Mouse (Mus musculus): ENCODE measurements around the gene Sfr1. TPM values are rescaled to one million over a fixed set of nuclear protein-coding genes. Genes with fewer than 3 reads are reported as not detected.

Sfr1 gene
- 67.0 and 85.9 TPM in 2 replicates for total RNA-seq (2014; rRNA removed)
- polyA plus RNA-seq (2015; fragmentation: Nextera tagmentation; extraction: Ambion mirVana), result 211 and 215 TPM in 2 replicates

DNA sequence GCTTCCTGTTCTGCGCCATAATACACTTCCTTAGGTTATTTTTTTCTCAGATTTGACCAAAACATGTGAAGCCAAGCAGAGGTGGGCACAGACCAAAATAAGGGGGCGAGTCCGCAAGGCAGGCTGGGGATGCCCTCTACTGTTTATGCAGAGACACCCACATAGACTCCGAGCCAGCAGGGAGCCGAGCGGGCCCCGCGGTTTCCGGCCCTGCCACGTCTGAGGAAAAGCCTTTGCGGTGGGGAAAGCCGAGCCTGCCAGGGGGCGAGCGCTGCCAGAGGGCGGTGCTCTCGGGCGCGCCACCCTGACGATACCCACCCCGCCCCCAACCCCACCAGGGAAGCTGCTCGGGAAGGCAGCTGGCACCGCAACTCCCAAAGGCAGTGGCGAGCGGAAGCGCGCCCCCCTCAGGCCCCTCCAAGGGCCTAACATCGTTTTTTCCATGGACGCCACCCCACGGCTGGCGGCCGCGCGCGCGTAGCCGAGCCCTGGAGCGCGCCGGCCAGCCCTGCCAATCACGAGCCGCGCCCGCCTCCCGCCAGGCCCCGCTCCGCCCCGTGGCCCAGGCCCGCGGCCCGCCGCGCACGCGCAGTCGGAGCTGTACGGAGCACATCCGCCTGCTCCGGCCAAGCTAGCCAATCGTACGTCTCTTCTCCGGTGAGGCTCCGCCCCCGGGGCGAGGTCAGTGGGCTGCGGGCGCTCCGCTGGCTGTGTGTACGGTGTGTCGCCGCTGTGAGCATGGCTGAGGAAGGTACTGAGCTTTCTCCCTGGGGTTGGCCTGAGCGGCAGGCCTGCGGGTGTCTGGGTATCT is at the start of gene Sfr1:
Gene Sfr1, plus strand, starts transcription at position 612 of the 811 bp plus-strand sequence.
- WGBS, result under 1% methylated on average over 63 of the region's 72 CpGs
- ATAC-seq (peak; percentile 96), DNase-seq (peak; percentile 99)
- Histone ChIP-seq H3K9me3 (ENCODE audit: low read length) (no peaks in the 10 kb centered on the region), H3K27ac (ENCODE audit: low read depth, low read length) (peak within 1 kb of the TSS; percentile 96), H3K9ac (peak within 1 kb of the TSS; percentile 88), H3K36me3 (ENCODE audit: insufficient read depth) (peaks cover 31% of the 10 kb centered on the region), H3K4me3 (ENCODE audit: low read depth, low read length) (peak within 1 kb of the TSS; percentile 73), H3K4me2 (ENCODE audit: low read depth) (peak within 1 kb of the TSS; percentile 79), H3K4me1 (ENCODE audit: insufficient read depth) (peaks cover 1% of the 10 kb centered on the region; the same call in 1 of the 2 replicates), H3K27me3 (ENCODE audit: insufficient read depth, low read length) (no peaks in the 10 kb centered on the region)
- TF ChIP-seq CTCF (IDR thresholded peaks at IDR 0.05; ENCODE audit: low read depth), result peak; percentile 56

DNA sequence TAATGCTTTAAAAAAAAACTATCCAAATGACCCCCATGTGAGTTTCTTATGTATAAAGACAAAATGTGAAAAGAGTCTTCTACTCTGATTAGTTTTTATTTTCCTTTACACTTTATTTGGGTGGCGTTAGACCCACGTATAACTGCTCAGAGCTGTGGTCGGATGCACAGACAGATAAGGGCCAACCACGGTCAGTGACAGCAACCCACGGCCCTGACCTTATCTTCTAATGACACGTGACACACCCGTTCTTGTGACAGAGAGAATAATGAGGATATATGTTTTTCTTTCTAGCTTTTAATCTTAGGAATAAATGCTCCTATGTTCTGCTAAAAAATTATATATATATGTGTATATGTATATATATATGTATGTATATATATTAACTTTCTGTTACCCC is 41.9 kb upstream of the Sfr1 start:
- Histone ChIP-seq H3K4me3 (ENCODE audit: low read depth, low read length) (no peak overlapping the region), H3K4me1 (ENCODE audit: insufficient read depth) (no peaks in the 10 kb centered on the region), H3K4me2 (ENCODE audit: low read depth) (no peak overlapping the region), H3K9ac (no peak overlapping the region), H3K27ac (ENCODE audit: low read depth, low read length) (no peak overlapping the region), H3K36me3 (ENCODE audit: insufficient read depth) (no peaks in the 10 kb centered on the region), H3K27me3 (ENCODE audit: insufficient read depth, low read length) (no peaks in the 10 kb centered on the region), H3K9me3 (ENCODE audit: low read length) (no peaks in the 10 kb centered on the region)
- TF ChIP-seq CTCF (IDR thresholded peaks at IDR 0.05; ENCODE audit: low read depth), result no peak
- 92% methylated on average over 7 of the region's 7 CpGs for WGBS
- ATAC-seq (no peak), DNase-seq (no peak)

DNA sequence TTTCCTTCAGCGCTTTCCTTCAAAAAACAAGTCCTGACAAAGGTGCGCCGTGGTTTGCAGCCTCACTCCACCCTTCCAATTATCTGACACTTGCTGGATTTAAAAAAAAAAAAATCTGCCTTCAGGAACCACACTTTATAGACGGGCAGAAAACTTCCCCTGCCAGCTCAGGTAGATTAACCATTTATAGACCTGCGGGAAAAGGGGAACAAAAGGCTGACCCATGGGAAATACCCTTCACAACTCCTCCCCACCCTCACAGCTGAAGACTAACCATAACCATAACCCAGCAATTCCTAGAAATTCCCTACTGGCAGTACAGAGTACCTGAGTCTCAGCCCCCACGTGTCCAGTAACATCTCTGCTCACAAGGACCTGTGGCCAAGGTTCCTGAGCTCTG is 39.5 kb upstream of the Sfr1 start, which contains the start of gene Col17a1:
Gene Col17a1, minus strand, starts transcription at position 101 of the 400 bp plus-strand sequence.
- DNase-seq (no peak), ATAC-seq (no peak)
- 76% methylated on average over 6 of the region's 6 CpGs for WGBS
- no peak within 1 kb of the TSS for H3K4me3 ChIP-seq (ENCODE audit: low read depth, low read length)
- no peak within 1 kb of the TSS for H3K4me2 ChIP-seq (ENCODE audit: low read depth)
- no peak for TF ChIP-seq CTCF (IDR thresholded peaks at IDR 0.05; ENCODE audit: low read depth)
- H3K9ac ChIP-seq, result no peak within 1 kb of the TSS
- no peaks in the 10 kb centered on the region for H3K27me3 ChIP-seq (ENCODE audit: insufficient read depth, low read length)
- H3K9me3 ChIP-seq (ENCODE audit: low read length), result no peaks in the 10 kb centered on the region
- H3K36me3 ChIP-seq (ENCODE audit: insufficient read depth), result no peaks in the 10 kb centered on the region
- H3K27ac ChIP-seq (ENCODE audit: low read depth, low read length), result no peak within 1 kb of the TSS
- no peaks in the 10 kb centered on the region for H3K4me1 ChIP-seq (ENCODE audit: insufficient read depth)

DNA sequence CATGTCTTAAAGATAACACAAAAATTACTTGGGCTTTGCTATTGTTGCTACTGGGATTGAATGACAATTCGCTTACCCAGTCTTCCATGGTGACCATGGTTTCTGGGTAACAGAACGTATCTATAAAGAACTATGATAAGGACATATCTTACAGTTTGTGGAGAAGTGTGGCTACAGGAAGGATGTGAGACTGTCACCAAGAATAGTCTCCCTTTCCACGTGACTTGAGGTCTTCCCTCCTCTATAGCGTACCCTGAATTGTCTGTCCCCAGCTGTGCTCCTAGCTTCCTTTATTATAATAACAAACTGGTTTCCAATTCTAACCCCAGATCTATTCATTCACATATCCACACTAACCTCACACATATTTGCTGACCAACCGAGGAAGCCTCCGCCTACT is 35.8 kb upstream of the Sfr1 start:
- DNase-seq, result no peak
- Histone ChIP-seq H3K4me2 (ENCODE audit: low read depth) (no peak overlapping the region), H3K9me3 (ENCODE audit: low read length) (no peaks in the 10 kb centered on the region), H3K4me1 (ENCODE audit: insufficient read depth) (no peaks in the 10 kb centered on the region), H3K9ac (no peak overlapping the region), H3K36me3 (ENCODE audit: insufficient read depth) (no peaks in the 10 kb centered on the region), H3K27me3 (ENCODE audit: insufficient read depth, low read length) (no peaks in the 10 kb centered on the region), H3K4me3 (ENCODE audit: low read depth, low read length) (no peak overlapping the region), H3K27ac (ENCODE audit: low read depth, low read length) (no peak overlapping the region)
- ATAC-seq, result no peak
- 92% methylated on average over 6 of the region's 6 CpGs for WGBS
- no peak for TF ChIP-seq CTCF (IDR thresholded peaks at IDR 0.05; ENCODE audit: low read depth)

DNA sequence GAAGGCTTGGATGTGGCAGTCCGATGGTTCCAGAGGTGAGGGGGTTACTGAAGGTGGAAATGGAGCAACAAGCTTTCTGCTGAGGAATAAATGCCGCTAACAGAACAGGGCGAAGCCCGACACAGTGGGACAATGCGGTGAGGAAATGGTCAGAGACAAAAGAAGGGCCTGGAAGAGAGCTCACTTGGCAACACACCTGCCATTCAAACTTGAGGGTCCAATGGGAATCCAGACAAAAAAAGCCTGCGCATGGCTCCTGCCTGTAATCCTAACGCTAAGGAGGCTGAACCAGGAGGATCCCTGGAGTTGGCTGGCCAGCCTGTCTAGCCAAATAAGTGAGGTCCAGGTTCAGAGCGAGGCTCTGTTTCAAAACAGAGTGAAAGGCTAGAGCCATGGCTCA is 35.1 kb upstream of the Sfr1 start:
- H3K9me3 ChIP-seq (ENCODE audit: low read length), result no peaks in the 10 kb centered on the region
- no peak overlapping the region for H3K4me3 ChIP-seq (ENCODE audit: low read depth, low read length)
- WGBS, result 94% methylated on average over 8 of the region's 8 CpGs
- no peak for TF ChIP-seq CTCF (IDR thresholded peaks at IDR 0.05; ENCODE audit: low read depth)
- H3K9ac ChIP-seq, result no peak overlapping the region
- H3K4me2 ChIP-seq (ENCODE audit: low read depth), result no peak overlapping the region
- no peaks in the 10 kb centered on the region for H3K27me3 ChIP-seq (ENCODE audit: insufficient read depth, low read length)
- no peak overlapping the region for H3K27ac ChIP-seq (ENCODE audit: low read depth, low read length)
- ATAC-seq (no peak), DNase-seq (no peak)
- H3K4me1 ChIP-seq (ENCODE audit: insufficient read depth), result no peaks in the 10 kb centered on the region
- H3K36me3 ChIP-seq (ENCODE audit: insufficient read depth), result no peaks in the 10 kb centered on the region

DNA sequence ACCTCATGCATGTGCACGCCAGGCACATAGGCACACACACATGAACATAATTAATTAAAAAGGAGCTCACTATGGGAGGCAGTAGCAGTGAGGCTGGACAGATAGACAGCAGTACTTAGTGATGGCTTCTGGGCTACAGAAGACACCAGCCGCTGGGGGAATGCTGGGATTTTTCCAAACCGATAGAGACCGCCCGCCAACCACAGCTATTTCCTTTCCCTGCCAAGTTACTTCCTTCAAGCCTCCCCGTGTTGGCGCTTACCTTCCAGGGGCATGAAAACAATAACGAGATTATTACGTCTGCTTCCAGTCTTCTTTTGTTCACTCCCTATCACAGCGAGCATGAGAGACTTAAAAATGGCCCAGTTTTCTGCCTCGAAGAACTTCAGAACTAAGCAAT is 34.4 kb upstream of the Sfr1 start:
- no peaks in the 10 kb centered on the region for H3K27me3 ChIP-seq (ENCODE audit: insufficient read depth, low read length)
- no peak overlapping the region for H3K4me2 ChIP-seq (ENCODE audit: low read depth)
- H3K36me3 ChIP-seq (ENCODE audit: insufficient read depth), result no peaks in the 10 kb centered on the region
- no peak for TF ChIP-seq CTCF (IDR thresholded peaks at IDR 0.05; ENCODE audit: low read depth)
- no peaks in the 10 kb centered on the region for H3K9me3 ChIP-seq (ENCODE audit: low read length)
- H3K4me1 ChIP-seq (ENCODE audit: insufficient read depth), result no peaks in the 10 kb centered on the region
- WGBS, result 70% methylated on average over 11 of the region's 11 CpGs
- no peak overlapping the region for H3K4me3 ChIP-seq (ENCODE audit: low read depth, low read length)
- ATAC-seq (no peak), DNase-seq (no peak)
- H3K9ac ChIP-seq, result no peak overlapping the region
- H3K27ac ChIP-seq (ENCODE audit: low read depth, low read length), result no peak overlapping the region

DNA sequence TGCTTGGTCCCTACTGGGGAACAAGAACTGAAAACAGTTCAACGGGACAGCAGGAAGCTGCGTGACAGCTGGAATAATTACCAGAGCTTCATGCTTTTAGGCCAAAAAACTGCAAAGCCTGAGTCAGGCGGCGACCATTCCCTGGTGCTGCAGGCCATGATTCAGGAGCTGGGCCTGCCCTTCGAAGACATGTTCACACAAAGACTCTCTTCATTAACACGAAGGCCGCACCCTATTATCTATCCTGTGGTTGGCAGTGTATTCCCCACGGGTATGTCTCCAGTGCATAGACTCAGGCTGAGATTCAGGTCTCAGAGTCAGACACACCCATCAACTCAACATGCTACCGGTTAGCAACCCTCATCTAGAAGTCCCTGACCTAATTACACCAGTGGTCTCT is 33.2 kb upstream of the Sfr1 start:
- no peak for TF ChIP-seq CTCF (IDR thresholded peaks at IDR 0.05; ENCODE audit: low read depth)
- WGBS, result 86% methylated on average over 9 of the region's 9 CpGs
- Histone ChIP-seq H3K36me3 (ENCODE audit: insufficient read depth) (no peaks in the 10 kb centered on the region), H3K4me1 (ENCODE audit: insufficient read depth) (no peaks in the 10 kb centered on the region), H3K9ac (no peak overlapping the region), H3K4me3 (ENCODE audit: low read depth, low read length) (no peak overlapping the region), H3K27me3 (ENCODE audit: insufficient read depth, low read length) (no peaks in the 10 kb centered on the region), H3K27ac (ENCODE audit: low read depth, low read length) (no peak overlapping the region), H3K9me3 (ENCODE audit: low read length) (no peaks in the 10 kb centered on the region), H3K4me2 (ENCODE audit: low read depth) (no peak overlapping the region)
- DNase-seq, result no peak
- ATAC-seq, result no peak

Measured in forebrain, postnatal 0 days (tissue).